Mouse (Mus musculus) megakaryocyte, embryonic 14.5 days (primary cell): ENCODE measurements at regions not wholly inside any gene's neighbourhood (a gene's known extent, or its start where the extent isn't known, plus 50 kb on each side); places are given as distances from the start of the nearest gene placed in this dataset.

Experiments
- FLI1 ChIP-seq: IDR thresholded peaks from 2 replicates; pipeline ENCODE4 v1.6.1; 2012; ENCODE audit warnings: low read length, inconsistent platforms, mixed read lengths
- GATA1 ChIP-seq: IDR thresholded peaks from 3 replicates; pipeline ENCODE4 v1.6.1; 2012; ENCODE audit warnings: mixed read lengths, low read length, inconsistent platforms, borderline replicate concordance

DNA sequence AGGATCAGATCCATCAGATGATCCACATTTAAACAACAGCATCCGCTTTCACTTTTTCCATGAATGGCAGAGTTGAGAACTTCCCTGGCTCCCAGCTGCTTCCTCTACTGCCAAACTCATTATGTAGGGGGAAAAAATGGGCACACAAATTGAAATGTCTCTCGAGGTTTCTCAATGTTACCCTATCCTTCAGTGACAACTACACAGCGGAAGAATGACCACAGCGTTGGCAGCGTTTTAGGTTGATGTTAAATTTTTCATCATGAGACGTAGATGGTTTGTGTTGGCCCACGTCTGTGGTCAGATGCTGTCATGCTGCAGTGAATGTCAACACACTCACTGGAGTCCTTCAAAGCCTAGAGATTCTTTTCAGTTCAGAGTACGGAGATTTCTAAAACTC, 149.0 kb upstream of the Paip1 start:
- TF ChIP-seq FLI1 = no peak
- TF ChIP-seq GATA1 = no peak
